19 mouse cellular contexts compared by ENCODE assay signal in genomic region chr6:32321187-32321586, GRCm38 (mm10).
DNase-seq lines count a peak whose midpoint lies in the region; ATAC-seq lines count a peak whose summit lies in the region.
"Had no signal": no experiment of that assay in that cellular context is flagged by ENCODE, and none has a peak within 500 bp of the region (broad histone marks: within the 10 kb centered on the region; RNA-seq: fewer than 3 reads in every experiment).

No protein-coding gene starts in this region.

- H3K27ac ChIP-seq in heart, embryonic 15.5 days, result no peak overlapping the region
- H3K27ac ChIP-seq in neural tube, embryonic 11.5 days (ENCODE audit: low read depth, low read length), result no peak overlapping the region
- H3K27ac ChIP-seq: embryonic facial prominence, embryonic 12.5 days; forebrain, embryonic 12.5 days; hindbrain, embryonic 12.5 days; hindbrain, postnatal 0 days had no signal

- DNase-seq in embryo, embryonic 10 days (ENCODE audit: low spot score), result peak; percentile 18
- no peak for DNase-seq in embryo, embryonic 9.5 days (ENCODE audit: extremely low spot score)
- DNase-seq in heart, adult 9 months (ENCODE audit: low spot score in 2 of 2), result no peak
- DNase-seq in embryo, embryonic 10.5 days (ENCODE audit: low spot score), result peak; percentile 33
- DNase-seq in neural tube, embryonic 11.5 days (ENCODE audit: low spot score), result peak; percentile 24
- no peak for DNase-seq in spleen, adult 12 weeks (ENCODE audit: low spot score)
- DNase-seq: adrenal gland, adult 8-10 months; adrenal gland, postnatal 36 days; B cell, adult 2 months; cerebellum, adult 2 months; gastrocnemius, postnatal 10 days had no signal

- H3K27me3 ChIP-seq in heart, embryonic 15.5 days, result no peaks in the 10 kb centered on the region
- H3K27me3 ChIP-seq in neural tube, embryonic 11.5 days (ENCODE audit: control insufficient read depth, insufficient read depth, low read length), result no peaks in the 10 kb centered on the region
- H3K27me3 ChIP-seq: embryonic facial prominence, embryonic 12.5 days; forebrain, embryonic 12.5 days; hindbrain, embryonic 12.5 days had no signal

- no peak overlapping the region for H3K4me3 ChIP-seq in heart, embryonic 15.5 days
- H3K4me3 ChIP-seq in neural tube, embryonic 11.5 days (ENCODE audit: low read depth, low read length), result no peak overlapping the region
- H3K4me3 ChIP-seq: embryonic facial prominence, embryonic 12.5 days; forebrain, embryonic 12.5 days; hindbrain, embryonic 12.5 days had no signal

- peaks cover 9% of the 10 kb centered on the region for H3K4me1 ChIP-seq in heart, embryonic 15.5 days (replicated peaks)
- no peaks in the 10 kb centered on the region for H3K4me1 ChIP-seq in neural tube, embryonic 11.5 days (ENCODE audit: control insufficient read depth, insufficient read depth, low read length)
- H3K4me1 ChIP-seq: embryonic facial prominence, embryonic 12.5 days had no signal

- H3K36me3 ChIP-seq in heart, embryonic 15.5 days, result no peaks in the 10 kb centered on the region
- H3K36me3 ChIP-seq in neural tube, embryonic 11.5 days (ENCODE audit: control insufficient read depth, insufficient read depth, low read length), result no peaks in the 10 kb centered on the region
- H3K36me3 ChIP-seq: embryonic facial prominence, embryonic 12.5 days; forebrain, embryonic 12.5 days; G1E; hindbrain, embryonic 12.5 days had no signal

- no peaks in the 10 kb centered on the region for H3K9me3 ChIP-seq in heart, embryonic 15.5 days (replicated peaks)
- H3K9me3 ChIP-seq in neural tube, embryonic 11.5 days (ENCODE audit: control insufficient read depth, low read length), result no peaks in the 10 kb centered on the region
- H3K9me3 ChIP-seq: embryonic facial prominence, embryonic 12.5 days; forebrain, embryonic 12.5 days; G1E; hindbrain, embryonic 12.5 days had no signal

- no peak overlapping the region for H3K4me2 ChIP-seq in heart, embryonic 15.5 days
- no peak overlapping the region for H3K4me2 ChIP-seq in neural tube, embryonic 11.5 days (ENCODE audit: low read depth)
- H3K4me2 ChIP-seq: embryonic facial prominence, embryonic 12.5 days; forebrain, embryonic 12.5 days; hindbrain, embryonic 12.5 days had no signal

- no peak overlapping the region for H3K9ac ChIP-seq in heart, embryonic 15.5 days
- H3K9ac ChIP-seq in neural tube, embryonic 11.5 days (ENCODE audit: low read length), result no peak overlapping the region
- H3K9ac ChIP-seq: embryonic facial prominence, embryonic 12.5 days; forebrain, embryonic 12.5 days; hindbrain, embryonic 12.5 days had no signal

- 54% methylated on average over 3 of the region's 3 CpGs for WGBS in heart, embryonic 15.5 days
- WGBS in neural tube, embryonic 11.5 days, result 55% methylated on average over 3 of the region's 3 CpGs

- 0 out of 2 replicates have a peak, but pooled peaks have one; percentile 27 for ATAC-seq in heart, embryonic 15.5 days (replicated peaks; ENCODE audit: insufficient number of reproducible peaks, insufficient read depth, low FRiP score, low read depth)
- ATAC-seq in neural tube, embryonic 11.5 days (ENCODE audit: insufficient read depth, low FRiP score, low TSS enrichment), result no peak
- ATAC-seq: CD4-positive, CD25-positive, alpha-beta regulatory T cell, adult 4 months; forebrain, embryonic 16.5 days; hindbrain, postnatal 0 days had no signal

Comparison
In these comparisons a context has a peak if more than half of its experiments do, and no peak if none do; other contexts are left out.
1. DNase-seq: peak in embryo, embryonic 10 days (single experiment), embryo, embryonic 10.5 days (single experiment) and neural tube, embryonic 11.5 days (single experiment); none in embryo, embryonic 9.5 days (single experiment), heart, adult 9 months (0 of 2) and spleen, adult 12 weeks (single experiment).